Mouse (Mus musculus): ENCODE measurements at regions not wholly inside any gene's neighbourhood (a gene's known extent, or its start where the extent isn't known, plus 50 kb on each side); places are given as distances from the start of the nearest gene placed in this dataset.

DNA sequence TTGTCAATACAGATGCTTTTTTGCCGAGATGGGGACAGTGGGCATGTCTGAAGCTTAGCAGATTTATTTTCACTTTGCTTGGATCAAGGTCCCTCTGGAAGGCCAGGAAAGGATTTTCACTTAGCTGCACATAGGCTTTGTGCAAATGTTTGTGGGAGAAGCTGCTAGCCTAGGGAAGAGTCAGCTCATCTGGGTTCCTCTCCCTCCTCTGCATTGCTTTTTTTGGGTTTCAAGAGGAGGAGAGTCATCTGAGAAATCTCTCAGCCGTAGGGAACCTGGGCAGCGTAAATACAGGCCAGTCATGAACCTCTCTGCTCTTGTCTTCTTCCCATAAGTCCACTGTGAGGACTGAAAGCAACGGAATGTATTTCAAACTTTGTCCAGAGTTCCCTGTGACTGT lies 68.0 kb upstream of the Foxo1 start:
- Histone ChIP-seq H3K4me1 (replicated peaks; ENCODE audit: control insufficient read depth, insufficient read depth, low read length) (no peaks in the 10 kb centered on the region), H3K36me3 (ENCODE audit: control insufficient read depth, insufficient read depth, low read length) (no peaks in the 10 kb centered on the region), H3K4me3 (ENCODE audit: low read depth, low read length) (no peak overlapping the region), H3K27ac (ENCODE audit: low read depth, low read length) (no peak overlapping the region), H3K4me2 (replicated peaks; ENCODE audit: low read depth, low read length) (no peak overlapping the region), H3K9ac (ENCODE audit: low read depth, low read length) (no peak overlapping the region), H3K27me3 (ENCODE audit: control insufficient read depth, insufficient read depth, low read length) (no peaks in the 10 kb centered on the region), H3K9me3 (ENCODE audit: control insufficient read depth, low read length) (no peaks in the 10 kb centered on the region)
- 76% methylated on average over 4 of the region's 4 CpGs for WGBS
- no peak for DNase-seq (ENCODE audit: low spot score)
- no peak for ATAC-seq (ENCODE audit: low FRiP score)

DNA sequence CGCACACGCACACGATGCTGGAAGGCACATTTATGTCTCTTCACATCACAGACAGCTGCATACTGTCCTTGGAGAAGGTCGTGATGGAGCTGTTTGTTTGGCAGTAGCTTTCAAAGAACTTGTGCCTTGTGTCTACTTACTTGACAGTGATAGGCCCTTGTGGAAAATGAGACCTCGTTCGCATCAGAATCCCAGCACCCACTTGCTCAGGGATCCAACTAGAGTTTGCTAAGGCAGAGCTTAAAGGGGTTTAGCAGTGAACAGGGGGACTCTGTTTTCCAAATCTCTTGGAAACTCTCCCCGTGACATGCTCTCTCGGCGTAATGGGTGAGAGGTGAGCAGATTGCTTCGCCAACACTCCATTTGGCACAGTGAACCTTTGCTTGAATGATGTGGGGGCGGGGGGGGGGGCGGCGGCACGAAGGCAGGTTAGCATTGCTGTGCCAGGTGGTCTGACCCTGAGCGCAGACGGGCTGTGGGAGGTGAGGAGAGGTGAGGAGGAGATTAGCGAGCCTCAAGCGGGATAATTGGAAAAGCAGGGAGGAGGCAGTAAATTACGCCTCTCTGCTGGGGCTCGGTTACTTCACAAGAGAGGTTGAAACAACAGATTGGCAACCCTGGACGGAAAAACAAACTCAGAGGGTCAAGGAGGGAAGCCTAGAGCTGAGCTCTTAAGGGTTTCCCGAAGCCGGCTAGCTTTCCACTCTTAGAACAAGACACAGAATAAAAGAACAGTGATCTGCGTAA lies 57.4 kb upstream of the Foxo1 start:
- H3K27ac ChIP-seq (ENCODE audit: low read depth, low read length) = no peak overlapping the region
- no peak for ATAC-seq (ENCODE audit: low FRiP score)
- 20% methylated on average over 24 of the region's 24 CpGs for whole genome bisulfite sequencing
- no peak overlapping the region for H3K9ac ChIP-seq (ENCODE audit: low read depth, low read length)
- DNase-seq (ENCODE audit: low spot score) = no peak
- no peaks in the 10 kb centered on the region for H3K9me3 ChIP-seq (ENCODE audit: control insufficient read depth, low read length)
- no peaks in the 10 kb centered on the region for H3K36me3 ChIP-seq (ENCODE audit: control insufficient read depth, insufficient read depth, low read length)
- no peaks in the 10 kb centered on the region for H3K4me1 ChIP-seq (replicated peaks; ENCODE audit: control insufficient read depth, insufficient read depth, low read length)
- H3K27me3 ChIP-seq (ENCODE audit: control insufficient read depth, insufficient read depth, low read length) = no peaks in the 10 kb centered on the region
- H3K4me2 ChIP-seq (replicated peaks; ENCODE audit: low read depth, low read length) = no peak overlapping the region; the same call in 1 of the 2 replicates
- no peak overlapping the region for H3K4me3 ChIP-seq (ENCODE audit: low read depth, low read length)

DNA sequence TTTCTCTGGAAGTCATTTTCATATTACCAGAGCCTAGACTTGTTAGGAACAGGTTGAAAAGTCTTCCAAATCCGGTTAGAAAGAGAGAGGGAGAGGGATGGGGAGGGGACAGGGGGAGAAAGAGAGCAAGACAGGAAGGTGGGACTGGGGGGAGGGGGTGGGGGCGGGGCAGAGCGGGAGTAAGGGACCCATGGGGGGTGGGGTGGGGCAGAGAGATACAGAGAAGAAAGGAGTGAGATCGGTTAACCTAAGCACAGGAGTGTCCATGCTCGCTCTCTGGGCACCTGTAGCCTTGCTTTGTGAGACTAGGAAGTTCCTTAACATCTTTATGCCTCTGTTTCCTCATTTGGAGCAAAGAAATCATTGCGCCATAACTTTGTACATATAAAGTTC lies 56.8 kb upstream of the Foxo1 start:
- no peak overlapping the region for H3K9ac ChIP-seq (ENCODE audit: low read depth, low read length)
- ATAC-seq (ENCODE audit: low FRiP score) (no peak), DNase-seq (ENCODE audit: low spot score) (no peak)
- no peaks in the 10 kb centered on the region for H3K27me3 ChIP-seq (ENCODE audit: control insufficient read depth, insufficient read depth, low read length)
- H3K36me3 ChIP-seq (ENCODE audit: control insufficient read depth, insufficient read depth, low read length) = no peaks in the 10 kb centered on the region
- no peak overlapping the region for H3K4me3 ChIP-seq (ENCODE audit: low read depth, low read length)
- no peak overlapping the region for H3K27ac ChIP-seq (ENCODE audit: low read depth, low read length)
- H3K4me1 ChIP-seq (replicated peaks; ENCODE audit: control insufficient read depth, insufficient read depth, low read length) = no peaks in the 10 kb centered on the region
- WGBS = 30% methylated on average over 6 of the region's 6 CpGs
- no peak overlapping the region for H3K4me2 ChIP-seq (replicated peaks; ENCODE audit: low read depth, low read length)
- H3K9me3 ChIP-seq (ENCODE audit: control insufficient read depth, low read length) = no peaks in the 10 kb centered on the region

DNA sequence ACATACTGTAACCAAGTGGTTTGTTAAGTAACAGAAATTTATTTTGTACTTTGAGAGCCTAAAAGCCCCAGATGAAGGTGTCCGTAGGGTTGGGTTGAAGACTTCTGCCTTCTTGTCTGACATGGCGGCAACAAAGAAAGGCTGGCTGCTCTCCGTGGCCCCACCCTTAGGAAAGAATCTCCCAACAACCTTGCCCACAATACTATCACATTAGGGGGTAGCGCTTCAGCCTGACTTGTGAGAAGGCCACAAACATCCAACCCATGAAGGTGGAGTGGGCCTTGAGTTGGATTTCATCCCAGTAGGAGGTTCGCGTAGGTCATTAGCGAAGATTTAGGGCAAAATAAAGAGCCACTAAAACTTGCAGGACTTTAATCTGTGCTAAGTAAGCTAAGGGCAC lies 54.0 kb upstream of the Foxo1 start:
- no peak overlapping the region for H3K4me2 ChIP-seq (replicated peaks; ENCODE audit: low read depth, low read length)

DNA sequence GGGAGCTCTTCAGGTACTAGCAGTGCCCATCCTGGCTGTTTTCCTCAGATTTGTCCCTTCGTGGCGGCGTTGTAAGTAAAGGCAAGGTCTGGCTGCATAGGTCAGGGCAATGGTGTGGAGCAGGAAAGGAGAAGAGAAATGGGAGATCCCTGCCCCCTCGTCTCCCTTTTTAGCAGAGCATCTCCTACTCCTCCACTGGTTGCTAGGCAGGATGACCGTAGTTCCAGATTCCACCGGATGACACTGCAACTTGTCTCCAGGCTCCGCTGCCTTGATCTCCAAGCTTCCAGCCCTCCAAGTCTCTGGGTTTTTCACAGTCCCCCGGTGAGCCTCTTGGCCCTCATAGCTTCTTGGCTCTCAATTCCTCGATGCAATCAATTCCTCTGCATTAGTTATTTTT lies 53.1 kb upstream of the Foxo1 start:
- Histone ChIP-seq H3K27me3 (ENCODE audit: control insufficient read depth, insufficient read depth, low read length) (no peaks in the 10 kb centered on the region), H3K4me2 (replicated peaks; ENCODE audit: low read depth, low read length) (no peak overlapping the region), H3K9ac (ENCODE audit: low read depth, low read length) (no peak overlapping the region), H3K4me1 (replicated peaks; ENCODE audit: control insufficient read depth, insufficient read depth, low read length) (no peaks in the 10 kb centered on the region), H3K36me3 (ENCODE audit: control insufficient read depth, insufficient read depth, low read length) (no peaks in the 10 kb centered on the region), H3K27ac (ENCODE audit: low read depth, low read length) (no peak overlapping the region), H3K4me3 (ENCODE audit: low read depth, low read length) (no peak overlapping the region), H3K9me3 (ENCODE audit: control insufficient read depth, low read length) (no peaks in the 10 kb centered on the region)
- DNase-seq (ENCODE audit: low spot score) (no peak), ATAC-seq (ENCODE audit: low FRiP score) (no peak)
- 92% methylated on average over 9 of the region's 9 CpGs for WGBS

More for the DNA sequence above, 54.0 kb upstream of the Foxo1 start:
- no peaks in the 10 kb centered on the region for H3K36me3 ChIP-seq (ENCODE audit: control insufficient read depth, insufficient read depth, low read length)
- H3K9me3 ChIP-seq (ENCODE audit: control insufficient read depth, low read length) = no peaks in the 10 kb centered on the region
- H3K4me1 ChIP-seq (replicated peaks; ENCODE audit: control insufficient read depth, insufficient read depth, low read length) = no peaks in the 10 kb centered on the region
- no peak overlapping the region for H3K9ac ChIP-seq (ENCODE audit: low read depth, low read length)
- no peaks in the 10 kb centered on the region for H3K27me3 ChIP-seq (ENCODE audit: control insufficient read depth, insufficient read depth, low read length)
- DNase-seq (ENCODE audit: low spot score) = no peak
- no peak overlapping the region for H3K4me3 ChIP-seq (ENCODE audit: low read depth, low read length)
- no peak for ATAC-seq (ENCODE audit: low FRiP score)
- WGBS = 93% methylated on average over 7 of the region's 7 CpGs
- H3K27ac ChIP-seq (ENCODE audit: low read depth, low read length) = no peak overlapping the region
